Mouse (Mus musculus) CH12.LX (cell line): ENCODE measurements at regions not wholly inside any gene's neighbourhood (a gene's known extent, or its start where the extent isn't known, plus 50 kb on each side); places are given as distances from the start of the nearest gene placed in this dataset.

Source experiments
- CTCF ChIP-seq, 2 experiments: IDR thresholded peaks in 1 of 2; conservative IDR thresholded peaks in 1 of 2; 2 replicates each; pipeline ENCODE4 v1.5.1; 2011 to 2012; ENCODE audit warnings: low read depth in 2 of 2, low read length in 2 of 2, improper control_type of control experiment in 1 of 2, inconsistent platforms in 1 of 2, mild to moderate bottlenecking in 1 of 2, moderate library complexity in 1 of 2
- HCFC1 ChIP-seq: IDR thresholded peaks from 2 replicates; pipeline ENCODE4 v1.6.1; 2012; ENCODE audit warnings: low read depth, mild to moderate bottlenecking, inconsistent platforms, low read length, improper control_type of control experiment
- JUN ChIP-seq: IDR thresholded peaks from 2 replicates; pipeline ENCODE4 v1.6.1; 2011; ENCODE audit warnings: low read depth, mild to moderate bottlenecking, low read length, improper control_type of control experiment, moderate library complexity; ENCODE audit not compliant: insufficient read depth
- JUND ChIP-seq: conservative IDR thresholded peaks from 2 replicates; pipeline ENCODE4 v1.6.1; 2011; ENCODE audit warnings: low read depth, low read length, improper control_type of control experiment
- MAZ ChIP-seq: IDR thresholded peaks from 2 replicates; pipeline ENCODE4 v1.6.1; 2012; ENCODE audit warnings: low read depth, mild to moderate bottlenecking, inconsistent platforms, low read length, improper control_type of control experiment, moderate library complexity
- MYC ChIP-seq: IDR thresholded peaks from 2 replicates; pipeline ENCODE4 v1.6.1; 2011; ENCODE audit warnings: low read depth, mild to moderate bottlenecking, improper control_type of control experiment, low read length
- RCOR1 ChIP-seq: conservative IDR thresholded peaks from 2 replicates; pipeline ENCODE4 v1.6.1; 2012; ENCODE audit warnings: low read depth, mild to moderate bottlenecking, inconsistent platforms, low read length, improper control_type of control experiment
- SIN3A ChIP-seq: IDR thresholded peaks from 2 replicates; pipeline ENCODE4 v1.6.1; 2012; ENCODE audit warnings: low read length, improper control_type of control experiment, inconsistent platforms
- TCF12 ChIP-seq: IDR thresholded peaks from 2 replicates; pipeline ENCODE4 v1.6.1; 2014; ENCODE audit warnings: low read depth, mild to moderate bottlenecking, inconsistent platforms, low read length, improper control_type of control experiment
- USF1 ChIP-seq: IDR thresholded peaks from 2 replicates; pipeline ENCODE4 v1.6.1; 2014; ENCODE audit warnings: low read depth, mild to moderate bottlenecking, inconsistent platforms, low read length, improper control_type of control experiment
- ZMIZ1 ChIP-seq: IDR thresholded peaks from 2 replicates; pipeline ENCODE4 v1.6.1; 2012; ENCODE audit warnings: low read depth, mild to moderate bottlenecking, inconsistent platforms, low read length, improper control_type of control experiment

GRCm38 (mm10) chr8:36342650-36343049 lies 577.1 kb downstream of the Gm19410 start:
- TF ChIP-seq RCOR1 (no peak), JUND (no peak), HCFC1 (no peak), CTCF (conservative IDR thresholded peaks at IDR 0.05 in 1 of 2, IDR thresholded peaks at IDR 0.05 in 1 of 2; ENCODE audit: low read depth in 2 of 2, low read length in 2 of 2) (no peak), SIN3A (no peak), ZMIZ1 (no peak), JUN (no peak), MAZ (no peak), MYC (no peak), TCF12 (no peak), USF1 (no peak)
